Mouse (Mus musculus) MEL (cell line): Measurements from ENCODE around the gene Prim2. TPM values are rescaled to one million over a fixed set of nuclear protein-coding genes. Genes with fewer than 3 reads are reported as not detected.

Experiments
- DNase-seq: peaks from one replicate; pipeline ENCODE4 v3.0.0; 2011; ENCODE audit warnings: low read depth, low spot score
- H3K27ac ChIP-seq: 2 replicates; pipeline ENCODE4 v1.5.1; 2012; ENCODE audit warnings: low read depth, mild to moderate bottlenecking, control low read depth, low read length, moderate library complexity; ENCODE audit not compliant: control insufficient read depth
- H3K27me3 ChIP-seq, 2 experiments: fragments of 150-350 bp in 1 of 2; sonication (generic) in 1 of 2; 2 replicates each; pipeline ENCODE4 v1.6.1; 2012; ENCODE audit warnings: low read length in 2 of 2, mild to moderate bottlenecking in 2 of 2, improper control_type of control experiment in 1 of 2, moderate library complexity in 1 of 2; ENCODE audit not compliant: insufficient read depth in 2 of 2, control insufficient read depth in 1 of 2
- H3K36me3 ChIP-seq, 2 experiments: 2 replicates each; pipeline ENCODE4 v1.6.1; 2012 to 2014; ENCODE audit warnings: low read length in 2 of 2, improper control_type of control experiment in 1 of 2, inconsistent platforms in 1 of 2, mild to moderate bottlenecking in 1 of 2; ENCODE audit not compliant: insufficient read depth in 2 of 2, control insufficient read depth in 1 of 2
- H3K4me1 ChIP-seq, 2 experiments: fragments of 150-350 bp in 1 of 2; sonication (generic) in 1 of 2; 2 replicates each; pipeline ENCODE4 v1.6.1; 2012; ENCODE audit warnings: low read length in 2 of 2, improper control_type of control experiment in 1 of 2, mild to moderate bottlenecking in 1 of 2; ENCODE audit not compliant: insufficient read depth in 2 of 2, control insufficient read depth in 1 of 2
- H3K4me3 ChIP-seq, 2 experiments: fragments of 150-350 bp in 1 of 2; sonication (generic) in 1 of 2; 2 replicates each; pipeline ENCODE4 v1.5.1; 2012; ENCODE audit warnings: low read depth in 2 of 2, low read length in 2 of 2, mild to moderate bottlenecking in 2 of 2, moderate library complexity in 2 of 2, control low read depth in 1 of 2, improper control_type of control experiment in 1 of 2; ENCODE audit not compliant: control insufficient read depth in 1 of 2, insufficient read depth in 1 of 2
- H3K79me2 ChIP-seq: 2 replicates; pipeline ENCODE4 v1.6.1; 2012; ENCODE audit warnings: mild to moderate bottlenecking, low read length, moderate library complexity; ENCODE audit not compliant: control insufficient read depth, poor library complexity, insufficient read depth
- H3K9ac ChIP-seq: 2 replicates; pipeline ENCODE4 v1.6.1; 2012; ENCODE audit warnings: low read depth, mild to moderate bottlenecking, control low read depth, low read length, moderate library complexity; ENCODE audit not compliant: control insufficient read depth, poor library complexity, severe bottlenecking
- H3K9me3 ChIP-seq: fragments of 150-350 bp; sonication (generic); replicated peaks from 2 replicates; pipeline ENCODE4 v1.6.1; 2012; ENCODE audit warnings: mild to moderate bottlenecking, low read length, improper control_type of control experiment, moderate library complexity; ENCODE audit not compliant: insufficient read depth
- E2F4 ChIP-seq: IDR thresholded peaks from 2 replicates; pipeline ENCODE4 v1.6.1; 2011; ENCODE audit warnings: low read depth, low read length, improper control_type of control experiment, borderline replicate concordance
- EP300 ChIP-seq, 2 experiments: IDR thresholded peaks; 2 replicates each; pipeline ENCODE4 v1.6.1; 2011; ENCODE audit warnings: improper control_type of control experiment in 2 of 2, low read length in 2 of 2, low read depth in 1 of 2, mild to moderate bottlenecking in 1 of 2
- GATA1 ChIP-seq: IDR thresholded peaks from 2 replicates; pipeline ENCODE4 v1.6.1; 2011; ENCODE audit warnings: low read depth, low read length, improper control_type of control experiment
- KAT2A ChIP-seq: conservative IDR thresholded peaks from 2 replicates; pipeline ENCODE4 v1.6.1; 2012; ENCODE audit warnings: low read depth, low read length, improper control_type of control experiment, inconsistent platforms
- MAFK ChIP-seq: IDR thresholded peaks from 2 replicates; pipeline ENCODE4 v1.6.1; 2011; ENCODE audit warnings: low read depth, mild to moderate bottlenecking, low read length, improper control_type of control experiment, borderline replicate concordance
- MAZ ChIP-seq: IDR thresholded peaks from 2 replicates; pipeline ENCODE4 v1.6.1; 2012; ENCODE audit warnings: low read depth, mild to moderate bottlenecking, inconsistent platforms, low read length, improper control_type of control experiment
- MXI1 ChIP-seq: IDR thresholded peaks from 2 replicates; pipeline ENCODE4 v1.6.1; 2011; ENCODE audit warnings: mild to moderate bottlenecking, low read depth, low read length, improper control_type of control experiment
- MYC ChIP-seq: IDR thresholded peaks from 2 replicates; pipeline ENCODE4 v1.6.1; 2011; ENCODE audit warnings: low read depth, mild to moderate bottlenecking, low read length, improper control_type of control experiment, moderate library complexity
- NRF1 ChIP-seq: IDR thresholded peaks from 2 replicates; pipeline ENCODE4 v1.6.1; 2014; ENCODE audit warnings: low read depth, mild to moderate bottlenecking, inconsistent platforms, low read length, improper control_type of control experiment, moderate library complexity; ENCODE audit not compliant: poor library complexity, insufficient read depth, severe bottlenecking
- POLR2A ChIP-seq, 2 experiments: IDR thresholded peaks; 2 replicates each; pipeline ENCODE4 v1.6.1; 2011 to 2012; ENCODE audit warnings: low read length in 2 of 2, mild to moderate bottlenecking in 2 of 2, control low read depth in 1 of 2, improper control_type of control experiment in 1 of 2, low read depth in 1 of 2, moderate library complexity in 1 of 2; ENCODE audit not compliant: control insufficient read depth in 1 of 2, insufficient read depth in 1 of 2, poor library complexity in 1 of 2
- RAD21 ChIP-seq: IDR thresholded peaks from 2 replicates; pipeline ENCODE4 v1.6.1; 2011; ENCODE audit warnings: mild to moderate bottlenecking, low read depth, low read length, improper control_type of control experiment
- RCOR1 ChIP-seq: IDR thresholded peaks from 2 replicates; pipeline ENCODE4 v1.6.1; 2012; ENCODE audit warnings: low read depth, mild to moderate bottlenecking, inconsistent platforms, low read length, improper control_type of control experiment
- TCF12 ChIP-seq: IDR thresholded peaks from 2 replicates; pipeline ENCODE4 v1.6.1; 2014; ENCODE audit warnings: low read depth, mild to moderate bottlenecking, inconsistent platforms, low read length, improper control_type of control experiment, moderate library complexity
- UBTF ChIP-seq: IDR thresholded peaks from 2 replicates; pipeline ENCODE4 v1.6.1; 2012; ENCODE audit warnings: low read depth, mild to moderate bottlenecking, inconsistent platforms, low read length, improper control_type of control experiment, moderate library complexity, borderline replicate concordance; ENCODE audit not compliant: insufficient read depth
- USF2 ChIP-seq, 2 experiments: IDR thresholded peaks; 2 replicates each; pipeline ENCODE4 v1.6.1; 2011 to 2012; ENCODE audit warnings: improper control_type of control experiment in 2 of 2, low read length in 2 of 2, borderline replicate concordance in 1 of 2, inconsistent platforms in 1 of 2, low read depth in 1 of 2, mild to moderate bottlenecking in 1 of 2; ENCODE audit not compliant: insufficient read depth in 1 of 2
- ZMIZ1 ChIP-seq: IDR thresholded peaks from 2 replicates; pipeline ENCODE4 v1.6.1; 2012; ENCODE audit warnings: low read depth, mild to moderate bottlenecking, inconsistent platforms, low read length, improper control_type of control experiment, moderate library complexity
- polyA plus RNA-seq, 2 experiments: library from polyadenylated mRNA; stranded (reverse) in 1 of 2; unstranded in 1 of 2; fragments of >175 nt in 1 of 2; fragments of >200 nt in 1 of 2; gene quantifications; 2 replicates each; pipeline versions ENCODE4 v1.2.1 to v1.2.4; 2012; ENCODE audit warnings: low replicate concordance in 2 of 2, low read depth in 1 of 2; ENCODE audit not compliant: insufficient read length in 2 of 2, insufficient read depth in 1 of 2, missing spikeins in 1 of 2
- total RNA-seq: library from RNA; depleted of rRNA; stranded (reverse); fragments of 300-350 nt; gene quantifications from 2 replicates; pipeline ENCODE4 v1.2.3, GENCODE M21; 2012

Prim2 gene
- total and polyA plus RNA-seq, 3 experiments, result 36.1 to 48.9 TPM; not detected in 1

DNA sequence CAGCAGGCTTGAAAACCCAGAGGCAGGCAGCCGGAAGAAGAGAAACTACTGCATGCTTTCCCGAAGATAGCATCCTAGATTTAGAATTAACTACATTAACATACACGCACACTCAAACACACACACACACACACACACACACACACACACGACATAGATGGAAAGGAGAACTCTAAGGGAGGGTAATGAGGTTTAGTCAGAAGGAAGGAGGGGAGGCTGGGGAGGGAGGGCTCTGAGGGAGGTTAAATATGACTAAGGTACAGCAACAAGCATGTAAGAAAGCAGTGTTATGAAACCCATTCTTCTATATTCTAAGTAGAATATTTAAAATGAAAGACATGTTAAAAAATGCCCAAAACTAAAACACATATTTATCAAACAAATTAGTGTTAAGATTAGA is 21.9 kb downstream of the Prim2 start:
- H3K4me3 ChIP-seq, result no peak overlapping the region
- H3K79me2 ChIP-seq, result peaks cover 1% of the 10 kb centered on the region; the same call in 1 of the 2 replicates
- H3K27ac ChIP-seq, result no peak overlapping the region
- H3K9ac ChIP-seq, result no peak overlapping the region
- DNase-seq, result no peak
- H3K9me3 ChIP-seq, result no peaks in the 10 kb centered on the region
- H3K36me3 ChIP-seq, result peaks cover 19 to 20% of the 10 kb centered on the region in 2 experiments
- peaks cover 10 to 13% of the 10 kb centered on the region in 2 experiments for H3K4me1 ChIP-seq
- no peaks in the 10 kb centered on the region for H3K27me3 ChIP-seq
- no peak for TF ChIP-seq KAT2A
- TF ChIP-seq MAFK, result no peak
- TF ChIP-seq NRF1, result no peak
- no peak for TF ChIP-seq RCOR1
- no peak for TF ChIP-seq MAZ
- no peak for TF ChIP-seq USF2 (IDR thresholded peaks at IDR 0.05; ENCODE audit: borderline replicate concordance in 1 of 2, insufficient read depth in 1 of 2, low read depth in 1 of 2, low read length in 2 of 2)
- TF ChIP-seq, all 39 proteins: peak for 0

DNA sequence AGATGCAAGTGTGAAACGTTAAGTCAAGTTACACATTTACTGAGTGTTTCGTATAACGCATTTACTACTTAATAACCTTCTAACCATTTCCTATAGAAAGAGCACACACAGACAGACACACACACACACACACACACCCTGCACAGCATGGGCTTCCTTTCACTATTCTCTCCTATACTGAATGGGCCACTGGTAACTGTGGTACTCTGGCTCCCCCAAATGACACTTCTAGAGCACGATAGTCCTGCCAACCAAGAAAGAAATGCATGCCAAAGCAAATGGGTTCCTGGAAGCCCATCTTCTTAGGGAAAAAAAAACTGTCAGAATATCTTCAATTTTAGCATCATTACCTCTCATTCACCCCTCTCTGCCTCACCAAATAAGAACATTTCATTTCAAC is 22.4 kb downstream of the Prim2 start:
- H3K9ac ChIP-seq, result no peak overlapping the region
- DNase-seq, result no peak
- peaks cover 19 to 20% of the 10 kb centered on the region in 2 experiments for H3K36me3 ChIP-seq
- no peak overlapping the region for H3K4me3 ChIP-seq
- no peak overlapping the region for H3K27ac ChIP-seq
- H3K9me3 ChIP-seq, result no peaks in the 10 kb centered on the region
- H3K79me2 ChIP-seq, result peaks cover 1% of the 10 kb centered on the region; the same call in 1 of the 2 replicates
- H3K4me1 ChIP-seq, result peaks cover 10 to 13% of the 10 kb centered on the region in 2 experiments
- H3K27me3 ChIP-seq, result no peaks in the 10 kb centered on the region
- TF ChIP-seq POLR2A (IDR thresholded peaks at IDR 0.05; ENCODE audit: control insufficient read depth in 1 of 2, insufficient read depth in 1 of 2, low read depth in 1 of 2, low read length in 2 of 2, poor library complexity in 1 of 2) (no peak), RAD21 (peak; percentile 8), MXI1 (no peak), UBTF (no peak)

DNA sequence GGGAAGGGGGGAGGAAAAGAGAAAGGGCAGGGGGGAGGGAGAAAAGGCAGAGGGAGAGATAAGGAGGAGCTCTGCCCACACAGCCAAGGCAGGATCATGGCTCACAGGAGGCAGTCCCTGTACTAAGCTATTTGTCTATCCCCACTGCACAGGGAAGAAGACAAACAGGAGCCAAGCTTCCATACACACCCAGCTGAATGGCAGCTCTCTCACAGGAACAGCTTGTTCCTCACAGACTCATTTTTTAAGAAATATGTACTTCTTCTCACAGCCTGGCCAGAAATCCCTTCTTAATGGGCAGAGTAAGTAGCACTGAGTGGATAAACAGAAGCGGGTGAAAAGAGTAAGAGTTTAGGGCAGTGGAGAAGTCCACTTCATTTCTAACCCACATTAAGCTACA is 23.9 kb downstream of the Prim2 start:
- H3K27ac ChIP-seq, result no peak overlapping the region
- H3K79me2 ChIP-seq, result peaks cover 1% of the 10 kb centered on the region; the same call in 1 of the 2 replicates
- H3K36me3 ChIP-seq, result peaks cover 16 to 17% of the 10 kb centered on the region in 2 experiments
- no peak overlapping the region for H3K9ac ChIP-seq
- DNase-seq, result peak; percentile 42
- peaks cover 10 to 13% of the 10 kb centered on the region in 2 experiments for H3K4me1 ChIP-seq
- H3K9me3 ChIP-seq, result no peaks in the 10 kb centered on the region
- no peak for TF ChIP-seq MYC
- no peak for TF ChIP-seq ZMIZ1
- TF ChIP-seq E2F4, result no peak
- TF ChIP-seq EP300 (IDR thresholded peaks at IDR 0.05; ENCODE audit: low read depth in 1 of 2, low read length in 2 of 2), result peak in 1 of 2 experiments; percentile 9; a peak in 1 of 4 replicates
- TF ChIP-seq TCF12, result no peak
- peak; percentile 39; the same call in 1 of the 2 replicates for TF ChIP-seq GATA1
- no peak for TF ChIP-seq RCOR1
- TF ChIP-seq UBTF, result no peak
- TF ChIP-seq MAFK, result no peak
- no peak overlapping the region for H3K4me3 ChIP-seq
- no peaks in the 10 kb centered on the region for H3K27me3 ChIP-seq
